Mouse (Mus musculus) liver, embryonic 14.5 days (tissue): Measurements from ENCODE around the gene B3gnt9. TPM values are rescaled to one million over a fixed set of nuclear protein-coding genes. Genes with fewer than 3 reads are reported as not detected.

Source experiments
- ATAC-seq: fragments of 200-750 bp; cut with Nextera tagmentation; 2 replicates; pipeline ENCODE4 v1.8.0; 2017; ENCODE audit warnings: moderate number of reproducible peaks, mild to moderate bottlenecking, moderate library complexity; ENCODE audit not compliant: insufficient read depth
- DNase-seq, 3 experiments: peaks; one replicate each; pipeline ENCODE4 v3.0.0-alpha.2; 2012 to 2013; ENCODE audit warnings: low read depth in 3 of 3, low spot score in 3 of 3
- H3K27ac ChIP-seq: fragments of 300-500 bp; sonication (generic); 2 replicates; pipeline ENCODE4 v1.5.1; 2014; ENCODE audit warnings: moderate library complexity, mild to moderate bottlenecking, control low read depth, inconsistent platforms
- H3K27me3 ChIP-seq: fragments of 300-500 bp; sonication (generic); 2 replicates; pipeline ENCODE4 v1.6.1; 2014; ENCODE audit warnings: mild to moderate bottlenecking, low read length, moderate library complexity; ENCODE audit not compliant: control insufficient read depth, insufficient read depth
- H3K36me3 ChIP-seq: fragments of 300-500 bp; sonication (generic); replicated peaks from 2 replicates; pipeline ENCODE4 v1.6.1; 2014; ENCODE audit warnings: low read depth; ENCODE audit not compliant: control insufficient read depth, insufficient read depth
- H3K4me1 ChIP-seq, 2 experiments: fragments of 200-500 bp in 1 of 2; fragments of 300-500 bp in 1 of 2; sonication (generic) in 1 of 2; replicated peaks; 2 replicates each; pipeline ENCODE4 v1.6.1; 2012 to 2014; ENCODE audit warnings: antibody characterized with exemption in 1 of 2, inconsistent platforms in 1 of 2, low read length in 1 of 2; ENCODE audit not compliant: control insufficient read depth in 2 of 2, insufficient read depth in 2 of 2
- H3K4me2 ChIP-seq: fragments of 300-500 bp; sonication (generic); 2 replicates; pipeline ENCODE4 v1.6.1; 2014; ENCODE audit warnings: low read depth, mild to moderate bottlenecking, control low read depth, moderate library complexity
- H3K4me3 ChIP-seq, 2 experiments: fragments of 200-500 bp in 1 of 2; fragments of 300-500 bp in 1 of 2; sonication (generic) in 1 of 2; 2 replicates each; pipeline ENCODE4 v1.5.1; 2012 to 2014; ENCODE audit warnings: low read depth in 2 of 2, low read length in 2 of 2, mild to moderate bottlenecking in 2 of 2, control low read depth in 1 of 2, inconsistent platforms in 1 of 2, moderate library complexity in 1 of 2; ENCODE audit not compliant: insufficient read depth in 1 of 2
- H3K9ac ChIP-seq: fragments of 300-500 bp; sonication (generic); replicated peaks from 2 replicates; pipeline ENCODE4 v1.6.1; 2014; ENCODE audit warnings: mild to moderate bottlenecking, control low read depth, moderate library complexity
- H3K9me3 ChIP-seq: fragments of 300-500 bp; sonication (generic); 2 replicates; pipeline ENCODE4 v1.6.1; 2016; ENCODE audit warnings: low read length, mixed read lengths; ENCODE audit not compliant: control insufficient read depth
- CTCF ChIP-seq: IDR thresholded peaks from 2 replicates; pipeline ENCODE4 v1.5.1; 2016; ENCODE audit warnings: antibody characterized with exemption, low read depth, control low read depth
- EP300 ChIP-seq: IDR thresholded peaks from 2 replicates; pipeline ENCODE4 v1.6.1; 2016; ENCODE audit warnings: antibody characterized with exemption, low read depth
- WGBS: fragments of 180-500 bp; shearing (Covaris S2); extraction: QIAGEN DNeasy Blood & Tissue Kit; methylation state at CpG from one replicate; pipeline ENCODE4 v1.1.7; 2014; ENCODE audit not compliant: insufficient replicate concordance; 5-methylcytosine and 5-hydroxymethylcytosine counted together
- polyA plus RNA-seq, 2 experiments: library from polyadenylated mRNA; depleted of rRNA in 1 of 2; stranded (reverse) in 1 of 2; unstranded in 1 of 2; fragments of >200 nt; fragmentation: Nextera tagmentation in 1 of 2; extraction: Ambion mirVana in 1 of 2; gene quantifications; 2 replicates each; pipeline versions ENCODE4 v1.2.1 to v1.2.3; 2012 to 2014

B3gnt9 gene
- polyA plus RNA-seq, 2 experiments: 1.6 to 2.3 TPM

DNA sequence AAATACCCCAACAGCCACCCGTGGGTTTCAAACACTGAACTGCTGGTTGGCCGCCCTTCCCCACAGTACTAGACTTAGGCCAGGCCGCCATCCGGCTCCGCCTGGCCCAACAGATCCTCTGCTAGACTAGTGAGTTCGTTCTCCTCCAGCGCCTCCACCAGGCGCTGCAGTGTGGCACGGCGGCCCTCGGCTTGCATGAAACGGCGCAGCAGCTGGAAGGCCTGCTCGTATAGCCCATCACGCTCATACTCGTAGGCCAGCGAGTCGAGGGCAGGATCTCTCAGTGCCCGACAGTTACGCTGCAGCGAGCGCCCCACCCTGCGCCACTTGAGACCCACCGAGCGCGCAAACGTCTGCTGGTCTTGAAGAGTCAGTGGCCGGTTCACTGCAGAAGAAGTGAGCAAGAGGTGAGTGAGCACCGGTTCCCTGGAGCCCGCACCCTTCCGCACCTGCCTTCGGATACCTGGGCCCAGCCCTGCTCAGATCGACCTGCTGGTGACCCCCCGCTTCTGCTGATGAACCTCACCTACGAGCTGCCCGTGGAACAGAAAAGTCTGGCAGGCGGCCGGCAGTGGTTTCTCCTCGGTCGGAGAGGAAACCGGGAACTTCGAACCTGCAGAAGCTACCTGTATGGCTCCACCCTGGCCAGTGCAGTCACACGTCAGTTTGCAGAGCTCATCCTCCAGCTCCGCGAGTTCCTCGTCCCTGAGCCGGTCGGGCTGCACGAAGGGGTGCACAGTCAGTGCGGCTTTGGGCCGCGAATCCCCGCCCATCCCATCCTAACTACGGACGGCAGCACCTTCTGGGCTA is 4.2 kb upstream of the B3gnt9 start:
- Histone ChIP-seq H3K4me2 (peak overlapping the region; percentile 62), H3K4me3 (peak overlapping the region; percentile 14 to 20; a peak in 2 of 4 replicates), H3K9ac (no peak overlapping the region), H3K36me3 (no peaks in the 10 kb centered on the region), H3K9me3 (no peaks in the 10 kb centered on the region), H3K4me1 (peaks cover 13 to 20% of the 10 kb centered on the region in 2 experiments), H3K27me3 (peaks cover 16% of the 10 kb centered on the region), H3K27ac (no peak overlapping the region)
- DNase-seq: no peak
- TF ChIP-seq EP300 (no peak), CTCF (peak; percentile 35; the same call in 1 of the 2 replicates)
- no peak for ATAC-seq
- WGBS: 18% methylated on average over 55 of the region's 55 CpGs

DNA sequence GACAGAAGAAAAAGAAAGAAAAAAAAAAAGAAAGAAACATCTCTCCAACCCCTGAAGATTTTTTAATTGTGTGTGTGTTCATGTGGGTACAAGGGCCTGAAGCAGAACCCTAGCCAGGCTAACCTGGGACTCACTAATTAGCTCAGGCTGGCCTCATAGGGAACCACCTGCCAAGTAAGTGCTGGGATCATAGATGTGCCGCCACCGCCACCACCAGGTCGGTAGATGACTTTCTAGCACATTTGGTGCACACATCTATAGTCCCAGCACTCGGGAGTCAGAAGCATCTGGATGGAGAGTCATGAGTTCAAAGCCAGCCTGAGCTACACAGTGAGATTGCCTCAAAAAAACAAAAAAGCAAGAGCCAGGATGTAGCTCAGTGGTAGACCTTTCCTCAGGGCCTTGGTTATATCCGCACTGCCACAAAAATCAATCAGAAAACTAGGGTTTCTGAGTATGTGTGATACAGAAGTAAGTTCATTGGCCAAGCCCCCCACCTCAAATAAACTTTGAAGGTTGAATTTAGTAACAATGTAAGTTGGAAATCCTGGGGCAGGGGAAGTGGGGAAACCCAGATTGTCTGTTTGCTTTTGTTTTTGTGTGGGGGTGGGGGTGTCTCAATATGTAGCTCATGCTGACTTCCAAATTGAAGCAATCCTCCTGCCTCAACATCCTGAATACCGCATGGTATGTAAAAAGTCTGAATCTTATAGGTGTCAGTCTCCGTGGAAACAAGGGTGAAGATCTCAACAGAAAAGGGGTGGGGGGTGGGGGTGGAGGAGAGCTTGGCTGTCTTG is 2.6 kb upstream of the B3gnt9 start:
- ATAC-seq: no peak
- WGBS: 65% methylated on average over 7 of the region's 7 CpGs
- Histone ChIP-seq H3K4me3 (no peak overlapping the region), H3K4me1 (peaks cover 15 to 19% of the 10 kb centered on the region in 2 experiments), H3K27me3 (peaks cover 12% of the 10 kb centered on the region), H3K27ac (no peak overlapping the region), H3K9me3 (no peaks in the 10 kb centered on the region), H3K4me2 (no peak overlapping the region), H3K36me3 (no peaks in the 10 kb centered on the region), H3K9ac (no peak overlapping the region)
- DNase-seq: no peak
- TF ChIP-seq EP300 (no peak), CTCF (peak; percentile 15; the same call in 1 of the 2 replicates)

DNA sequence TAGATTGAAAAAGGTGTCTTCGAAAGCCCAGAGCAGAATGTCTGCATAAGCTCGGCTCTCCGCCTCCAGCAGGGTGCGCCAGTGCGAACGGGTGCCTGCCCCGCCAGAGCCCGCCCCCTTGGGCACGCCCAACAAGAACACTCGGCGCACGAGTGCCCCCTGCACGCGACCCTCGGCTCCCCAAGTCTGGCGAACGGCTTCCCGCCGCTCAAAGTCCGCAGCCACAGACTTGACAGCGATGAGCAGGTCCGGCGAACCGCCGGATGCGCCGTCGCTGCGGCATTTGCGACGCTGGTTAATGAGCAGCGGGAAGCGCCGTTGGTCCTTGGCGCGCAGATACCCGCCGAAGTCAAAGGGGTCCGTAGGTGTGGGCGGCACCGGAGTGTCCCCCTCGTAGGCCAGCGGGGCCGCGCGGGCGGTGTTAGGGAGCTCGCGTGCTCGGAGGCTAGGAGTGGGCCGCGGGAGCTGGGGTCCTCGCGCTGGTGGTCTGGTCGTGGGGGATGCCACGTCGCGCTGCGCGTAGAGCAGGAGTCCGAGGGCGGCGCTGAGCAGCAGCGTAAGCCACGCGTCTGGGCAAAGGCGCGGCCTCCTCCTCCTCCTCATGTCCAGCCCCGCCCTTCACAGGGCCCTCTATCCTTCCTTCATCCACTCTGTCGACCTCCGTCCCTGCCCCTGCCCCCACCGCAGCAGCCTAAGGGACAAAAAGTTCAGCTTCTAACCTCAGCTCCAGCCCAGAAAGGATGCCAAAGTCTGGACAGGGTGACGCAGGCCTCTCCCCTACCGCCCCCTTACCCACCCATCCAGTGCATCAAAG is 594 bp downstream of the B3gnt9 start:
- DNase-seq: peak; percentile 68 to 72 (median 70)
- Histone ChIP-seq H3K4me1 (peaks cover 13 to 15% of the 10 kb centered on the region in 2 experiments), H3K9me3 (no peaks in the 10 kb centered on the region), H3K4me2 (peak overlapping the region; percentile 100), H3K27ac (peak overlapping the region; percentile 71), H3K27me3 (peaks cover 10% of the 10 kb centered on the region), H3K9ac (peak overlapping the region; percentile 71), H3K36me3 (peaks cover 24% of the 10 kb centered on the region), H3K4me3 (peak overlapping the region; percentile 62 to 82)
- ATAC-seq: peak; percentile 96
- under 1% methylated on average over 68 of the region's 74 CpGs for WGBS
- no peak for TF ChIP-seq EP300
- peak; percentile 93 for TF ChIP-seq CTCF

DNA sequence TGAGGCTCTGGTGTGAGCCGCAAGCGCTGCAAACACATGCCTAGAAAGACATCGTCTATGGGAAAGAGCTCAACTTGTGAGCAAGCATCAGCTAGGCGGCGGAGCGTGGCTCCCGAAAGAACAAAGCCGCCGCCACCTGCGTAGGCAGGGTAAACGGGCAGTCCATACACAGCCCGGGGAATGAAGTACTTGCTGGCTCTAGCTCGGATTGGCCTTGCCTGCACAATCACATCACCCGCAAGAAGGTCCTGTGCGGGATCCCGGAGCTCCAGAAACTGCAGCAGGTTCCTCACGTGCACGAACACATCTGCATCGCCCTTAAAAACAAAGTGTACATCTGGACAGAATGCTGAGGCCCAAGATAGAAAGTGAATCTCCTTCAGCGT is 1.2 kb downstream of the B3gnt9 start:
- Histone ChIP-seq H3K27ac (no peak overlapping the region), H3K9me3 (no peaks in the 10 kb centered on the region), H3K36me3 (peaks cover 29% of the 10 kb centered on the region), H3K4me3 (peak overlapping the region; percentile 62 to 82; a peak in 2 of 4 replicates), H3K27me3 (peaks cover 4% of the 10 kb centered on the region), H3K9ac (no peak overlapping the region; the same call in 1 of the 2 replicates), H3K4me2 (peak overlapping the region; percentile 100), H3K4me1 (peaks cover 13 to 15% of the 10 kb centered on the region in 2 experiments)
- 57% methylated on average over 20 of the region's 20 CpGs for WGBS
- no peak for DNase-seq
- ATAC-seq: no peak
- TF ChIP-seq EP300: no peak
- TF ChIP-seq CTCF: no peak
